Mouse (Mus musculus) adrenal gland, postnatal 14 days (tissue): ENCODE results near the gene Fcer1g. TPM values are rescaled to one million over a fixed set of nuclear protein-coding genes. Genes with fewer than 3 reads are reported as not detected.

ENCODE experiments used
- DNase-seq: peaks from one replicate; pipeline ENCODE4 v3.0.0; 2021; ENCODE audit warnings: mixed read lengths
- total RNA-seq: library from RNA; stranded (reverse); gene quantifications from 2 replicates; pipeline ENCODE4 v1.2.3, GENCODE M21; 2021

Gene Fcer1g
- total RNA-seq, 1 experiment from 2014 or later, result 13.4 TPM

DNA sequence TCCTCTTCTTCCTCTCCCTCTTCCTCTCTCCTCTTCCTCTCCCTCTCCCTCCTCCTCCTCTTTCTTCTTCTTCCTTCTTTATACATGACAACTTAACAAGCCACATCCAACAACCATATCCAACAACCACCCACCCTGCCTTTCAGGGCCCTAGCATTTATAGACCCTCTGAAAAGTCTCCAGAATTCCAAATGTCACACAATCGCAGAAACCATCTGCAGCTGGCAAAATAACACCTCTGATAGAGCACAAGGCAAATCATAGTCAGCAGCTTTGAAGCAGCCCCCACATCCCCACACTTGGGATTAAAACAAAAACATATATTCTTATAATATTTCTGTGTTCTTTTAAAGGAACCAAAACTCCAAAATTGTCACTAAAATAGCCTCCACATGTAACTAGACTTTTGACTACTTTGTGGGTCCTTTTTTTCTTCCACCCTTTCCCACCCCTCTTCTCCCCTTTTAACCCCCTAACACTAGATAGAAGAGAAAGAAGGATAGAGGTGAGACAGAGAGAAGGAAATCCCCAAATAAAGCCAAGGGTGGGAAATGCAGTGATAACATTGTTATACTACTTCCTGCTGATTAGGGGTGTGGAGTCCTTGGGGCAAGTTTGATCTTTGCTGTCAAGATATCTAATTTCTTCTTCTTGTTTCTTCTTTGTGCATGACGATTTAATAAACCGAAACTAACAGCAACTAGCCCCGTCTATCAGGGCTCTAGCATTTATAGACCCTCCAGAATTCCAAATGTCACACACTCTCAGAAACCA, 32.0 kb upstream of the Fcer1g start:
- no peak for DNase-seq

DNA sequence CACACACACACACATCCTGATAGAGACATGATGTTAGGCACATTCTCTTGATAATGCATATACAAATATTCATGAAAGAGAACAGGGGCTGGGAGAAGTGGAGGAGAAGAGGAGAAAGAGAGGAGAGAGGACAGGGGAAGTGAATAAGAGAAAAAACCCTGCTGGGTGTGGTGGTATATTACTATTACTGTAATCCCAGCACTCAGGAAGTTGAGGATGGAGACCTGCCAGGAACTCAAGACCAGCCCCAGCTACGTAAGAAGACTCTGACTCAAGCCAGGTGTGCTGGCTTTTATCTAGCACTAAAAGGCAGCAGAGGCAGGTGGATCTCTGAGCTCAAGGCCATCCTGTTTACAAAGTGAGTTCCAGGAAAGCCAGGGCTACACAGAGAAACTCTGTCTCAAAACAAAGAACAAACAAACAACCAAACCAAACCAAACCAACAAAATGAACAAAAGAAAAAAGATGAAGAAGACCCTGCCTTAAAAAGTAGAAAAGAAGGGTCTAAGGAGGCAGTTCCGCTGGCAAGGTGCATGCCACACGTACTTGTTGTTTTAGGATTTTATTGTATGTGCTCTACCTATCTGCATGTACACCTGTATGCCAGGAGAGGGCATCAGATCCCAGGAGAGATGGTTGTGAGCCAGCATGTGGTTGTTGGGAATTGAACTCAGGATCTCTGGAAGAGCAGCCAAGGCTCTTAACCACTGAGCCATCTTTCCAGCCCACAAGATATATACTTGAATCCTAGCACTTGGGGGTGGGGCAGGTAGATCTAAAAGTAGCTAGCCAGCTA, 29.7 kb upstream of the Fcer1g start:
- DNase-seq, result no peak

DNA sequence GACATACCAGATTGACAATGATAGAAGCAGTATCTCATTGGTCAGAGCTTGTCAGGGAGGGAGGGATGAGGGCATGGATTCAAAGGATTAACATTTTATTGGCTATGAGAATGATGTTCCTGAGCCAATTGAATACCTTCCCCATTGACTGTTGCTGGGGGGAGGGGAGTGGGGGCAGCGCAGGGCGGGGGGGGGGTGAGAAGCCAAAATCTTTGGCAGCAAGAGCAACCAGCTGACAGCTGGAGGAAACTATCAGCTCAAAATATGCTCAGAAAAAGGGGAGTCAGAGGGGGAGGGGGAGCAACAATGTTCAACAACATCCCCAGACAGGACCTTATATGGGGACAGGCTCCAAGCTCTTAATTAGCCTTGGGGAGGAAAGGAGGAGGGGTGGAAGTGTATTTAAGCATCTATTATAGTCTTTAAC, 29.0 kb upstream of the Fcer1g start:
- DNase-seq, result peak; percentile 55

DNA sequence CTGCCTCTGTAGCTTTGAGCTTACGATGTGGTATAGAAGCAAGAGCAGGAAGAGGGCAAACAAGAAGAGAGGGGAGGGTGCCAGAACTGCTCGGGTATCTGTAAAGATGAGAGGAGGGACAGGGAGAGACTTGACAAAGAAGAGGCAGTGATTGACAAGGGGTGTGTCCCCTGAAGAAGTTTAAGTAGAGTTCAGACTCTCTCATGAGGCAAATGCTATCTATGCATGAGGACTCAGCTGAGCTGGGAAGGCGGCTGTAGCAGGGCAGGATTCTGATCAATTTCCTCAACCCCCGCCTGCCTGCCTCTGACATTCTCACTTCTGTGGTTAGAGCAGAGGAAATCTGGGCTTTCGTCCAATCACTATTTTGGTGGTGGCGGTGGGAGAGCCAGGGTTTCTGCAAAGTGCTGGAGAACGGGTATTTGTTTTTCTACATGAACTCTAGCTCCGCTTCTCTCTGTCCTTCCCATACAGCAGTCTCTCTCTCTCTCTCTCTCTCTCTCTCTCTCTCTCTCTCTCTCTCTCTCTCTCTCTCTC, 28.5 kb upstream of the Fcer1g start:
- peak; percentile 80 for DNase-seq

DNA sequence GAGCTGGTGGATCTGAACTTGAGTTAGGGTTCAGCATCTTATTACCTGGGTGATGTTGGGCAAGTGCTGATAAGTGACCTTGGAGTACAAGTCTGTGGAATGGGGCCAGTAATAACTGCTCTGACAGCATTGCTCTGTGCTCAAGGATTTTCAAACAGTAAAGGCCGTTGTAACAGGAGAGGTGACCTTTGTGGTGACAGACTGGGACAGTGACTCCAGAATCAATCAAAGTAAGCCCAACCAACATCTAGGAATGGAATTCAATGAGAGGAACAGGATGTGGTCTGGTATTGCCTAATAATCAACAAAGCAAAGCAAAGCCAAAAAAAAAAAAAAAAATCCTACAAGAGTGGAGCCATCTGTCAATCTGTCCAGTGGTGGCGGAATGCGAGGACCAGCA, 26.2 kb upstream of the Fcer1g start:
- DNase-seq, result peak; percentile 34

DNA sequence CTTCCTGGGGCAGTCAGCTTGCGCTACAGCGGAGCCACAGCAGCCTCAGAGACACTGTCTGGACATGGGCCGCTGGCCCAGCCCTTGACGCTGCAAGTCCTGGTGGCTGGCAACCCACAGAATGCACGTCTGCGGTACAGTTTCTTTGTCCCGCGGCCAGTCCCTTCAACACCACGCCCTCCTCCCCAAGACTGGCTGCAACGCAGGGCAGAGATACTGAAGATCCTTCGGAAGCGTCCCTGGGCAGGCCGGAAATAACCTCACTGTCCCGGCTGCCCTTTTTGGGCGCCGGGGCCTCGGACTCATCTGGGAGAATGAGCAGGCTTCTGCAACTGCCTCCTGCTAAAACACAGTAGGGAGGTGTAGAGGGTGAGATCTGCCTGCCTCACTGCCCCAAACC, 24.8 kb upstream of the Fcer1g start:
- no peak for DNase-seq

DNA sequence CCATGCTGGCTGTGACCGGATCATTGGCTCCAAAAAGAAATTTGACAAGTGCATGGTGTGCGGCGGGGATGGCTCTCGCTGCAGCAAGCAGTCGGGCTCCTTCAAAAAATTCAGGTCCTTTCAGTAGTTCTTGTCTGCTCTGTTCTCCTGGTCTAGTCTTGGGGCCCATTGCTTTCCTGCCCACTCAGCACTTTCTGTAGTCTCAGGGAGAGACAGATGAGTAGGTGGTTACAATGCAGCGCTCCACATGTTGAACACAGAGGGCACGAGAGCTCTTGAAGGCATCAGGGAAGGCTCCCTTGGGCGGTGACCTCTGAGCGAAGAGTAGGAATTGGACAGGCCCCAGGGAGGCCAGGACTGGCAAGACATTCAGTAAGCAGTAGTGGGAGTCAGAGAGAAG, 23.6 kb upstream of the Fcer1g start:
- no peak for DNase-seq

DNA sequence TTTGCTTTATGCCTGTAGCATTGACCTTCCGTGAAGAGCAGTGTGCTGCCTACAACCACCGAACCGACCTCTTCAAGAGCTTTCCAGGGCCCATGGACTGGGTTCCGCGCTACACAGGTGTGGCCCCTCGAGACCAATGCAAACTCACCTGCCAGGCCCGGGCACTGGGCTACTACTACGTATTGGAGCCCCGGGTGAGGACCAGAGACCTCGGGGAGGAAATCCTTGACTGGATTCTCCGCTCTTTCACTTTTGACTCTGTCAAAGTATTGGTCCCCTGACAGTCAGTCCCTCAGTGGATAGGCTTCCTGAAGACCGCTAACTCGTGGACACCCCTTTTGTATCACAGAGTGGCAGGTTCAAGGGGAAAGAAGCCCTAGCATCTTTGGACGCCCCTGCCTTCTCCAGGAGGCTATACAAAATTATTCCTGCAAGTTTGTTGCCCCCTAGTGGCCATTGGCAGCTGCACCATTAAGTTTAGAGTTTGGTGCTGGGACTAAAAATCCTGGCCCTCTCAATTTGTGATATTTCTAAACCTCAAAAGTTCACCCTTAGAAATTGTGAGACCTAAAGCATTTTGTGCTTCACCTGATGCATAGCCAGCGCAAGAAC, 22.9 kb upstream of the Fcer1g start:
- DNase-seq, result peak; percentile 81

DNA sequence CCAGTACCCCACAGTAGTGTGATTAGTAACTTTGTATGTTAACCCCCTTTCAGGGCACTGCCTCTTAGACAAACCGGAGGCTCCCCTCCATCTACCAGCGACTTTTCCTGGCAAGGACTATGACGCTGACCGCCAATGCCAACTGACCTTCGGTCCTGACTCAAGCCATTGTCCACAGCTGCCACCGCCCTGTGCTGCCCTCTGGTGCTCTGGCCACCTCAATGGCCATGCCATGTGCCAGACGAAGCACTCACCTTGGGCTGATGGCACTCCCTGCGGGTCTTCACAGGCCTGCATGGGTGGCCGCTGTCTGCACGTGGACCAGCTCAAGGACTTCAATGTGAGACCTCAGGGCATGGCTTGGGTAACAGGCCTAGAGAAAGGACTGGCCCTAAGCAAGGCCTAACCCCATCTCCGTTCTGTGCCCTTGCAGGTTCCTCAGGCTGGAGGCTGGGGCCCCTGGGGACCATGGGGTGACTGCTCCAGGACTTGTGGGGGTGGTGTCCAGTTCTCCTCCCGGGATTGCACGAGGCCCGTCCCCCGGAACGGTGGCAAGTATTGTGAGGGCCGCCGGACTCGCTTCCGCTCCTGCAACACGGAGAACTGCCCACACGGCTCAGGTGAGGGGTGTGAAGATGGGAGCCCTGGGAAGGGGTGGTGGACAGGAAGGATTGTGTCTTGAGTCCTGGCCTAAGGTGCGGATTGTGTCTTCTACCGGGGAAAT, 22.1 kb upstream of the Fcer1g start:
- DNase-seq, result peak; percentile 84

DNA sequence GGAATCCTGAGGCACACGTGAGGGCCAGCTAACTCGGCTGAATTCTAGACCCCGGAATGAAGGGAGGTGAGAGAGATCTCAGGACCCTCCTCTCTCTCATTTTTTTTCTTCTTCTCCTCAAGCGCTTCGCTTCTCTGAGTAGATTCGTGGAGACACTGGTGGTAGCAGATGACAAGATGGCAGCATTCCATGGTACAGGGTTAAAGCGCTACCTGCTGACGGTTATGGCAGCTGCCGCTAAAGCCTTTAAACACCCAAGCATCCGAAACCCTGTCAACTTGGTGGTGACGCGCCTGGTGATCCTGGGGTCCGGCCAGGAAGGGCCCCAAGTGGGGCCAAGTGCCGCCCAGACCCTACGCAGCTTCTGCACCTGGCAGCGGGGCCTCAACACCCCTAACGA, 18.2 kb upstream of the Fcer1g start:
- DNase-seq, result no peak

DNA sequence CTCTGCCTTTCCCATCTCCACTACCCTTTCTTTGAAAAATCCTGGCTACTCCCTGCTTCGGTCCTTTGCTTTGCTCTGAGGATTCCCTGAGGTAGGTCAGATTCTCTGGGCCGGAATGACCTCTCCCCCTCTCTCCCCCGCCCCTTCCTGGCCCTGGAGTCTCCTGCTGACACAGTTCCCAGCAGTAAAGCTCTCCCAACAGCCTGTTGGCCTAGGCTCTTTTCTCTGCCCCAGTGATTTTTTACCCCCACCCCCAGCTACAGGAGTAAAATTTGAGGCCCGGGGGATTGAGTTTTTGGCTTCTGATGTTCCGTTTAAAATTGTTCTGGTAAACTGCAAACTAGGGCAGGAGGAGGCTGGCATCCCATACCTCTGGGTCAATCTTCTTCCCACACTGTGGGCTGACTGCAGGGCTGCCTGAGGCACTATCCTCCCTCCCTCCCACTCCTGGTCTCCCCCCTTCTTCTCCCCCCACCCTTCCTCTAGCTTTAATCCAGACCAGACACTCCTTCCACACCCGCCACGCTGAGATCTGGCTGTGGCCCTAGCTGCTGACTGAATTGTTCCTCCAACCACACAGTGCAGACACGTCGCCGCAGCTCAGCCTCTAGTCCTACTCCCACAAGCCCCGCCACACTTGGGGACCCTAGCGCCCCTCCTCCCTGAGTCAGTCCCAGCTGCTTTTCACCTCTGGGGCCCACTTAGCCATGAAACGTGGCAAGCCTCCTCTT, 17.6 kb upstream of the Fcer1g start:
- peak; percentile 62 for DNase-seq

DNA sequence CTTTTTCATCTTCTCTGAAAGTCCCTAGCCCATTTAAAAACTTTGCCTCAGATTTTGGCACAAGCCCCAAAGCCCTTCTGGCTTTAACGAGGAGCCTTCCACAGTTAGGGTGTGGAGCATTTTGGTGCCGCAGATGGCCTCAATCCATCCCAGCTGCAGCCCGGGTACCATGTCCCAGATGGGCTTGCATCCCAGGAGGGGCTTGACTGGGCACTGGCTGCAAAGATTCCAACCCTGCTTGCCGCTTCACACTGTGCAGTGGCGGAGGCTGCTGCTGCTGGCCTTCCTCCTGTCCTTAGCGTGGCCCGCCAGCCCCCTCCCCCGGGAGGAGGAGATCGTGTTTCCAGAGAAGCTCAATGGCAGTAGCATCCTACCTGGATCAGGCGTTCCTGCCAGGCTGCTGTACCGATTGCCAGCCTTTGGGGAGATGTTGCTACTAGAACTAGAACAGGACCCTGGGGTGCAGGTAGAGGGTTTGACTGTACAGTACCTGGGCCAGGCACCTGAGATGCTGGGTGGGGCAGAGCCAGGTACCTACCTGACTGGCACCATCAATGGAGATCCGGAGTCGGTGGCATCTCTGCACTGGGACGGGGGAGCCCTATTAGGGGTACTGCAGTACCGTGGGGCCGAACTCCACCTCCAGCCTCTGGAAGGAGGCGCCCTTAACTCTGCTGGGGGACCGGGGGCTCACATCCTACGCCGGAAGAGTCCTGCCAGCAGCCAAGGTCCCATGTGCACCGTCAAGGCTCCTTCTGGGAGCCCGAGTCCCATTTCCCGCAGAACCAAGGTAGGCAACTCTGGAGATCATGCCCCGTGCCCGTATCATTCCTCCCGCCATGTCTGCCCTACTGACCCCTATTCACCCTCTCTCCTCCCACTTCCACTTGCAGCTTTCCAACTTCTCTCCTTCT, 16.8 kb upstream of the Fcer1g start, which contains the start of gene Ndufs2:
Gene Ndufs2, minus strand, starts transcription at position 709 of the 914 bp plus-strand sequence.
- no peak for DNase-seq

DNA sequence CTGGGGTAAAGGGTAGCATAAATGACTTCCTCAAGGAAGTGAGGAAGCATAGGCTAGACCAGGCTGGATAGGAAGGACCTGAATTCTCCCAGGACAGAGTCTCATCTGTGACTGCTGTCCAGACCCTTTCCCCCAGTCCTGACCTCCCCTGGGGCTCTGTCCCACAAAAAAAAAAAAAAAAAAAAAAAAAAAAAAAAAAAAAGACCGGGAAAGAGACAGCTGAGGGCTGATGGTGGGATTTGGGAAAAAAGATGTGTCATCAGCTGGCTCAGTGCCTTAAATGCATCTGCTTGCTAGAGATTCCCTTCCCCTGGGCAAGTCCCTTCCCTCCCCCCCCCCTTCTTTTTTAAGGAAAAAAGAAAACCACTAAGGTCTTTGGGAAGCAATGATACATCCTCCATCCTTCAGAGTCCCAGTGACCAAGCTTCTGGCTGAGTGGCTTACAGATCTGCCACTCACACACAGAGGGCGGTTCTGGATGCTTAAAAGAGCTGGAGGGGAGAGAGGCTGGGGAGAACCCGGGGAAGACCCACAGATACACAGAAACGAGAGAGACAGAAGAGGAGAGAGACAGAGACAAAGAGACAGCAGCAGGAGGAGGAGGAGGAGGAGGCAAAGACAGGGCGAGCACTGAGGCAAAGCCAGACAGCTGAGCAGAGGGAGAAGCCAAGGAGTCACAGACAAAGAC, 15.9 kb upstream of the Fcer1g start, which contains the start of gene Adamts4:
Gene Adamts4, plus strand, starts transcription at position 509 of the 688 bp plus-strand sequence.
- peak; percentile 57 for DNase-seq

DNA sequence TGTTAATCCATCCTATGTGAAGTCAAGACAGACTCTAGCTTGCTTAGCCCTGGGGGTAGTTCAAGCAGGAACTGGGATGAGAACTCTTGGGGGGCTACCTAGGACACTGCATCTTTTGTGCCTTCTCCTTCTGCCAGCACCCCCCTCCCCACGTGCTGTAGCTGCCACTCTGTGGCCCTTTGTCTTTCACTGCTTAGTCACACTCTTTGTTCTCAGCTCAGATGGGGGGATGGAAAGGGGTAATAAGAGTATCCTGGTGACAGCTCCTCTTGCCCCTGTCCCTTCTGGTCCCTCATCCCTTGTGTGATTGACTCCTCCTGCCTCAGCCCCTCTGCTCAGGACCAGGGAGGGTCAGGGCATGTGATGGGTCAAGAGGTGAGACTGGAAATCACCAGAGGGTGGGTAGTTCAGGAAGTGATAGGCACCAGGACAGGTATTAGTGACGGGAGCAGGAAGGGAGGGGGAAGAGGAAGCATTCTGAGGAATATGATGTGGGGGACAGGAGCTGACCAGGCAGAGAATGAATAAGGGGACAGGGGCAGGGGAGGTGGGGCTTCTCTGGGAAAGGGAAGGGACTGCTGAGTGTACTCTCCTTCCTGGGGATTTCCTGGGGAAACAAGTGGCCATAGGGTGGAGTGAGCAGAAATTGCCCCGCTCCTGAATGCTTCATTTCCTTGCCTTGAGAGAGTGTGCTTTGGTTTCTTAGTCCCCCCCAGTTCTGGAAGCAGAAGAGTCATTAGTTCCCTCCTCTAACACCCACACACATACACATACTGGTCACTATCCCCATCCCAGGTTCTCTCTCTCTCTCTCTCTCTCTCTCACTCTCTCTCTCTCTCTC, 14.4 kb upstream of the Fcer1g start:
- no peak for DNase-seq

DNA sequence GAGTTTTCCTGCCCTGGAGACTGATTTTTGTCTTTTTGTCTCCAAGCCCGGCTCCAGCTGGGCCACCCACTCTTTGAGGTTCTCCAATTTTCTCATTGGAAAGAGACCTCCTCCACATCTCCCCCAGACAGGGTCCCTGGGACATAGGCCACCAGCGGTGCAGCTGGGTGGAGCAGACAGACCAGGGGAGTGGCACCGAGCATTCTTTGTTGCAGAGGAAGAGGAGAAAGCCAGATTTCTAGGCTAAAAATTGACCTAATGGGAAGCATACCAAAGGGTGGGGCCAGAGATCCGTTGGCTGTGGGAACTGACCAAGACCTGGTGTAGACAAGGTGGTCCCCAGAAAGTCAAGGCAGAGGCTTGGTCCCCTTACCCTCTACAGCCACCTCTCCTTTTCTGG, 13.8 kb upstream of the Fcer1g start:
- no peak for DNase-seq

DNA sequence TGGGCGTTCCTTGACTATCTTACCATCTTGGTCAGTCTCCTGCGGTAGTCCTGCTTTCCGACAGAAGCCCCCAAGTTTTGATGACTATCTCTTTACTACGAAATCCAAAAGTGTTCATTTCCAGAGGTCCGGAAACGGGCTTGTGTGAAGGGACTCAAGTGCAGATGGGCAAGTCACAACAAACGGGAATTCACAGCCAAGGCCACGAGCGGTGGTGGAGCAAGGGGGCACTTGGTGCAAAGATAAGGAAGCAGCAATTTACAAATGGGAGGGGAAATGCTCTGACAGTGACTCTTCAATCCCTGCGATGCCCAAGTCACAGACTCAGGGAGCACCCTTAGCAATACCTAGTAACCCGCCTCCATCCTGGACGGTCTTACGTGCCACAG, 13.3 kb upstream of the Fcer1g start:
- DNase-seq, result peak; percentile 63

DNA sequence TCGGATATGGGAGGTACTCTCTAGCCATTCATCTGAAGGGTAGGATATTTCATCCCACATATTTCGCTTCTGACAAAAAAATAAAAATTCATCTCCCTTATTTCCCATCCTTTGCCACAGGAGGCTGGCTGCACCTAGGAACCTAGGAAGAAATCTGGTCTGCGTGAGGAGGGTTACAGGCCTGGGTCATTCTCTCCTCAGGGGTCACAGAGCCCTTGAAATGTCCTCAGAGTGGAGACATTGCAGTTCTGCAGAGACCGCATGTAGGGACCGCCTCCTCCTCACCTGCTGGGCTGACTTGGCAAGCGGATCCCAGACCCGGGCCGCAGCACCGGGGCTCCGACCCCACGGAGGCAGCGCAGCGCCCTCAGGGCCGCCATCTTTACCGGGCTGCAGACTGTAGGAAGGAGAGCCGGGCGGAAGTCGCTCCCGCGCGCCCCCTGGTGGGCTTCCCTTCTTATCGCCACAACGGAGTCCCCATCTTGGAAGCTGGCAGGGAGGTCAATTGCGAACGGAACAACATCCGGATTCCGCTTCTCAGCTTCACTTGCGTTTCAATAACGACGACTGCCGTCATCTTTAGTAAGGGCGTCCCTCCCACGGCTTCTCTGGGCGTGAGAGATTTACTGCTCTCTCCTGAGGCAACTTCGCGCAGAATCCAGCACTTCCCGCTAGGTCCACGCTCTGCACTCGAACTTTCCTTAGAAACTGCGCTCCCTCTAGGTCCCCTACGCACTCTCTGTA, 12.7 kb upstream of the Fcer1g start:
- DNase-seq, result peak; percentile 98

DNA sequence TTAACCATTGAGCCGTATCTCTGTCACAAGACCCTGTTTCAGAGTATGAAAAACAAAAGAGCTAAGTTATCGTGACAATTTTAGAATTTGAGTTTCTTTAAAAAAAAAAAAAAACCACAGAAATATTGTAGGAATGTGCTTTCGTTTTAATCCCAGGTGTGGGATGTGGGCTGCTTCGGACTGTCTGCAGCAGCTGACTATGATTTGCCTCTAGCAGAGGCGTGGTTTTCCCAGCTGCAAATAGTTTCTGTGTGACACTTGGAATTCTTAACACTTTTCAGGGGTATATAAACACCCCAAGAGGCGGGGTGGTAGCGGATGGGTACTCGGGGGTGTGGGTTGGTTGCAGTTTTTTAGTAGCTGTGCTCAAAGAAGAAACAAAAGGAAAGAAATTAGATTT, 11.2 kb upstream of the Fcer1g start:
- no peak for DNase-seq
